Mouse (Mus musculus): Measurements from ENCODE around the gene Prkcg. TPM values are rescaled to one million over a fixed set of nuclear protein-coding genes. Genes with fewer than 3 reads are reported as not detected.

The Prkcg gene
- 9.6 to 16.6 TPM (median 12.3 TPM) in 4 replicates for total RNA-seq (2023)

DNA sequence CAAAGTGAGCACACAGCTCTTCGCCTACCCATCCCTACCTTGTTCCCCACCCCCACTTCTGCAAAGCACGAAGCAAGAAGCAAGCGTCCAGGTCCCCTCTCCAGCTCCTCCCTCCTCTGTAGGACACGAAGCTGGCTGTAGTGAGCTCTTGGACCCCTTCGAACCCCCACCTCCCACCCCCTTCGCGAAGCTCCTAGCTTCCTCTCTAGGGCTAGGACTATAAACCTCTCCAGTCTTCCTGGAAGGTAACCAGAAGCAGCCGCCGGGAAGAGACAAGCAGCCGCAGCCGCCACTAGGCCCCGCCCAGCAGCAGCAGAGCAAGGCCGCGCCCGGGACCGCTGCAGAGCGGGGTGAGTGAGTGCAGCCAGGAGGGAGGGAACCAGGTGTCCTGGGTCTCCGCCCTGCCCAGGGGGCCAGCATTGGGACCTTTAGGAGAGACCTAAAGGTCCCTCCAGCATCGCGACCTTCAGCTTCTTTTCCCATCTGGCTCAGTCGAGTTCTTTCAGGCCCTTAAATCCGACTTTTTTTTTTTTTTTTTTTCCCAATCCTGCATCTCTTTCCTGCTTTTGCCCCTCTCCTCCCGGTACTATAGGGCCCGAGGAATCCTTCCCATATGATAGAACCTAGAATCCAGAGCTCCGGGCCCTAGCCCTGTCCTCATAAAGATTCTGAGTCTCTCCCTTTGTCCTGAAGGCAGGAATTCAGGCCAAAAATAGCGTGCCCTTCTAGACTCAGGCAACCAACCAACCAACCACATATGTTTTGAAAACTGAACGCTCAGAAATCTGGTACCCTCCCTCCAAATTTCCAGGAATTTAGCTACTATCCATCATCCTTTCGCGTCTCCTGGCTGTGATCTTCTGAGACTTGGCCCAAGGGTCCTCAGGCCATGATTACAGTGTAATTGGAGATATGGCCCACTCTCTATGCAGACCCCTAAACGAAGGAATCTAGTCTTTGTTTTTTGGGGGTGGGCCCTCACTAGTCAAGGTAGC lies at the start of gene Prkcg, which contains the start of gene Myadm:
Prkcg (plus strand) TSS at position 204 of the 995 bp plus-strand sequence.
Myadm (plus strand) TSS at position 105 of the 995 bp plus-strand sequence.

DNA sequence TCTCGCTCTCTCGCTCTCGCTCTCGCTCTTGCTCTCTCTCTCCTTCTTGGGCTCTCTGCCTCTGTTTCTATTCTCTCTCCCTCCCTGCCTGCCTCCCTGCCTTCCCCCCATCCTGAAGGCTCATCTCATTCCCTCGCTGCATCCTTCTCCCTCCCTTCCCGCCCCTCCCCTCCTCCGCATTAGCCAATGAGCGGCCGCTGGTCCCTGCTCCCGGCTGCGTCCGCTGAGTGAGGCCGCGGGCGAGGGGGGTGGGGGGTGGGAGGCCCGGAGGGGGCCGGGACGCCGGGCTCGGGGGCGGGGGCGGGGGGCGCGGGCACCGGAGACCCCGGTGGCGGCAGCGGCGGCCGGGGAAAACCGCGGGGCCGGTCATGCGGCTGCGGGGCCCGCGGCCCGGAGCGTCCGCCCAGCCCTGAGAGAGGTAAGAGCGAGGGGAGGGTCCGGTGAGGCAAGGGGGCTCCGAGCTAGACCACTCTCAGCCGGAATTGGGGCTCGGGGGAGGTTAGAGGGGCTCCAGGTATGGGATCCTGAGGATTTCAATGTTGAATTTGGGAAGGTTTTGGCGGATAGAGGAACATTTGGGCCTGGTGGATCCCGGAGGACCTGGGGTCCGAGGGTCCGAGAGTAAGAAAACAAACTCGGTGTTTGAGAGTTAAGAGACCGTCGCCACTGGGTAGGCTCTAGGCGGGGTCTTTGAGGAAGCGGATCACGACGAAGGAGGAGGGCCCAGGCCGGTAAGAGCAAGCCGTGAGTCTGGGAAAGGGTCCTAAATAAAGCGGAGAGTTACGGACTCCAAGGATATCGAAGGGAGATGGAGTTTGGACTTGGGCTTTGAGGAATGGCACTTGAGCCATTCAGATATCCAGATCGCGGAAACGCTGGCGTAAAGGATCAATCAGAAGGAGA lies 43.9 kb downstream of the Prkcg start, which contains the start of gene Cacng7:
Cacng7 (plus strand) TSS at position 337 of the 903 bp plus-strand sequence.

Other genes starting within 250 kb of the Prkcg start
- not detected in 4 replicates for gene AU018091, start 120.0 kb upstream of the Prkcg start, total RNA-seq (2023)
- not detected in 4 replicates for gene Nlrp12, start 39.4 kb upstream of the Prkcg start, total RNA-seq (2023)
- gene Myadm, start 99 bp upstream of the Prkcg start, total RNA-seq (2023): 85.6 to 100 TPM (median 89.8 TPM) in 4 replicates
- not detected in 4 replicates for gene Cacng7, start 43.8 kb downstream of the Prkcg start, total RNA-seq (2023)
- not detected in 4 replicates for gene Cacng8, start 101.5 kb downstream of the Prkcg start, total RNA-seq (2023)
- not detected in 4 replicates for gene Cacng6, start 135.0 kb downstream of the Prkcg start, total RNA-seq (2023)
- gene Tarm1, start 213.4 kb downstream of the Prkcg start, total RNA-seq (2023): not detected in 4 replicates

All from B cell, adult 62 days (primary cell).